Mouse (Mus musculus): ENCODE measurements around the gene Igsf23. TPM values are rescaled to one million over a fixed set of nuclear protein-coding genes. Genes with fewer than 3 reads are reported as not detected.
"Not testable (repeated sequence)": the region's sequence is repeated elsewhere in the genome, so short reads cannot be mapped to it uniquely, and the experiment has no call there.

Gene Igsf23
- polyA plus RNA-seq (2015; fragmentation: Nextera tagmentation; extraction: Ambion mirVana), result not detected in 2 replicates

DNA sequence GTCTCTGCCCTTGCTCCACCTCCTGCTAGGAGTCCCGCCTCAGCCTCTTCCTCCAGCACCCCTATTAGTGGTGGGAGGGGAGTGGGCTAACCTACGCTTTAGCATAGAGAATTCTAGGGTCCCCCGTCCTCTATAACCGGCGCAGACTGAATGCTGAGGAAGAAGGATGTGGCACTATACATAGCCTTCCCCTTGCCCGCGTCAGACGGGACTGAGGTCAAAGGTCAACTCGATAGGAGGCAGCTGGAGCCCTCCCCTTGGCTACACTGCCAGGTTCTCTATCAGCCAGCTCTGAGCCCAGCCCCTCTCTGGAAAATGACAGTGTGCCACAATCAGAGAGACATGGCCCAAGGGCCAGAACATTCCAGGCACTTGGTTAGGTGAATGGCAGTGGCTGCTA, at the start of gene Igsf23:
Igsf23 (minus strand) TSS at position 168 of the 400 bp plus-strand sequence.
- no peaks in the 10 kb centered on the region for H3K27me3 ChIP-seq (replicated peaks; ENCODE audit: control insufficient read depth, insufficient read depth, low read length)
- no peak within 1 kb of the TSS for H3K9ac ChIP-seq (ENCODE audit: low read depth, low read length)
- no peak within 1 kb of the TSS for H3K4me3 ChIP-seq (ENCODE audit: low read length)
- WGBS, result 59% methylated on average over 9 of the region's 9 CpGs
- no peak within 1 kb of the TSS for H3K27ac ChIP-seq (ENCODE audit: low read depth, low read length)
- no peaks in the 10 kb centered on the region for H3K36me3 ChIP-seq (ENCODE audit: control insufficient read depth, insufficient read depth, low read length)
- no peaks in the 10 kb centered on the region for H3K9me3 ChIP-seq (ENCODE audit: control insufficient read depth, low read length)
- ATAC-seq, result no peak
- no peaks in the 10 kb centered on the region for H3K4me1 ChIP-seq (ENCODE audit: control insufficient read depth, insufficient read depth, low read depth, low read length)
- H3K4me2 ChIP-seq (ENCODE audit: low read length), result no peak within 1 kb of the TSS

- 58% methylated on average over 3 of the region's 3 CpGs for WGBS
- H3K36me3 ChIP-seq (ENCODE audit: control insufficient read depth, insufficient read depth, low read length); H3K27ac ChIP-seq (ENCODE audit: low read depth, low read length); H3K4me3 ChIP-seq (ENCODE audit: low read length); H3K27me3 ChIP-seq (replicated peaks; ENCODE audit: control insufficient read depth, insufficient read depth, low read length); H3K9me3 ChIP-seq (ENCODE audit: control insufficient read depth, low read length); H3K4me1 ChIP-seq (ENCODE audit: control insufficient read depth, insufficient read depth, low read depth, low read length); H3K4me2 ChIP-seq (ENCODE audit: low read length); H3K9ac ChIP-seq (ENCODE audit: low read depth, low read length); ATAC-seq: not testable (repeated sequence)
Measured at GRCm38 (mm10) chr7:19996721-19997120, 46.2 kb upstream of the Igsf23 start.

DNA sequence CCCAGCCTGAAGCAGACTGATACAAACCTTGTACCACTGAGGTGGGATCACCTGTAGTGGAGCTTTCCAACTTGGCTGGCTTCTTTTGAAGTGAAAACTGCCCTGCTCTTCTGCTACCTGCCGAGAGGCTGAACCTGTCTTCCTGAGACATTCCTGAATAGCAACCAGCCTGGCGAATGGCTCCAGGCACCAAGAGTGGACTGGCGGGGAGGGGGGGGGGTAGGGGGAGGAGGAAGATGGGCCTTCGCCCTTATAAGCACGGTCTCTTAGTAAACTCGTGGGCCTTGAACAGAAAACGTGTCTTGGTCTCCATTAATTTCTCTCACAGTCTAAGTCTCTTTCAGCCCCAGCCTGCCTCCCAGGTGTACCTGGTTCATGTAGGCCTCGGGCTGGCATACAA, 40.6 kb upstream of the Igsf23 start, which contains the start of gene Nlrp9b:
Nlrp9b (plus strand) TSS at position 301 of the 400 bp plus-strand sequence.
- not testable (repeated sequence) for H3K4me3 ChIP-seq (ENCODE audit: low read length); H3K9ac ChIP-seq (ENCODE audit: low read depth, low read length); H3K36me3 ChIP-seq (ENCODE audit: control insufficient read depth, insufficient read depth, low read length); H3K27me3 ChIP-seq (replicated peaks; ENCODE audit: control insufficient read depth, insufficient read depth, low read length); H3K4me2 ChIP-seq (ENCODE audit: low read length); ATAC-seq; H3K27ac ChIP-seq (ENCODE audit: low read depth, low read length); H3K9me3 ChIP-seq (ENCODE audit: control insufficient read depth, low read length); H3K4me1 ChIP-seq (ENCODE audit: control insufficient read depth, insufficient read depth, low read depth, low read length)
- WGBS, result 62% methylated on average over 8 of the region's 8 CpGs

- Histone ChIP-seq H3K9ac (ENCODE audit: low read depth, low read length) (no peak overlapping the region), H3K27ac (ENCODE audit: low read depth, low read length) (no peak overlapping the region), H3K4me1 (ENCODE audit: control insufficient read depth, insufficient read depth, low read depth, low read length) (no peaks in the 10 kb centered on the region), H3K36me3 (ENCODE audit: control insufficient read depth, insufficient read depth, low read length) (no peaks in the 10 kb centered on the region), H3K27me3 (replicated peaks; ENCODE audit: control insufficient read depth, insufficient read depth, low read length) (no peaks in the 10 kb centered on the region), H3K4me3 (ENCODE audit: low read length) (no peak overlapping the region), H3K4me2 (ENCODE audit: low read length) (no peak overlapping the region), H3K9me3 (ENCODE audit: control insufficient read depth, low read length) (peaks cover 7% of the 10 kb centered on the region; the same call in 1 of the 2 replicates)
- 91% methylated on average over 4 of the region's 4 CpGs for WGBS
- no peak for ATAC-seq
Measured at GRCm38 (mm10) chr7:19971516-19971915, 21.0 kb upstream of the Igsf23 start.

GRCm38 (mm10) chr7:19970196-19970595, 19.6 kb upstream of the Igsf23 start:
- H3K9me3 ChIP-seq (ENCODE audit: control insufficient read depth, low read length), result peaks cover 7% of the 10 kb centered on the region; the same call in 1 of the 2 replicates
- H3K36me3 ChIP-seq (ENCODE audit: control insufficient read depth, insufficient read depth, low read length), result no peaks in the 10 kb centered on the region
- H3K4me3 ChIP-seq (ENCODE audit: low read length), result no peak overlapping the region
- no peaks in the 10 kb centered on the region for H3K27me3 ChIP-seq (replicated peaks; ENCODE audit: control insufficient read depth, insufficient read depth, low read length)
- H3K9ac ChIP-seq (ENCODE audit: low read depth, low read length), result no peak overlapping the region
- WGBS, result 94% methylated on average over 8 of the region's 8 CpGs
- H3K27ac ChIP-seq (ENCODE audit: low read depth, low read length), result no peak overlapping the region
- H3K4me2 ChIP-seq (ENCODE audit: low read length), result no peak overlapping the region
- ATAC-seq, result no peak
- H3K4me1 ChIP-seq (ENCODE audit: control insufficient read depth, insufficient read depth, low read depth, low read length), result no peaks in the 10 kb centered on the region

GRCm38 (mm10) chr7:19969541-19970090, 19.1 kb upstream of the Igsf23 start:
- Histone ChIP-seq H3K4me3 (ENCODE audit: low read length) (no peak overlapping the region), H3K9ac (ENCODE audit: low read depth, low read length) (no peak overlapping the region), H3K36me3 (ENCODE audit: control insufficient read depth, insufficient read depth, low read length) (no peaks in the 10 kb centered on the region), H3K4me1 (ENCODE audit: control insufficient read depth, insufficient read depth, low read depth, low read length) (no peaks in the 10 kb centered on the region), H3K9me3 (ENCODE audit: control insufficient read depth, low read length) (peaks cover 7% of the 10 kb centered on the region; the same call in 1 of the 2 replicates), H3K27ac (ENCODE audit: low read depth, low read length) (no peak overlapping the region), H3K4me2 (ENCODE audit: low read length) (no peak overlapping the region), H3K27me3 (replicated peaks; ENCODE audit: control insufficient read depth, insufficient read depth, low read length) (no peaks in the 10 kb centered on the region)
- 95% methylated on average over 4 of the region's 4 CpGs for WGBS
- no peak for ATAC-seq

DNA sequence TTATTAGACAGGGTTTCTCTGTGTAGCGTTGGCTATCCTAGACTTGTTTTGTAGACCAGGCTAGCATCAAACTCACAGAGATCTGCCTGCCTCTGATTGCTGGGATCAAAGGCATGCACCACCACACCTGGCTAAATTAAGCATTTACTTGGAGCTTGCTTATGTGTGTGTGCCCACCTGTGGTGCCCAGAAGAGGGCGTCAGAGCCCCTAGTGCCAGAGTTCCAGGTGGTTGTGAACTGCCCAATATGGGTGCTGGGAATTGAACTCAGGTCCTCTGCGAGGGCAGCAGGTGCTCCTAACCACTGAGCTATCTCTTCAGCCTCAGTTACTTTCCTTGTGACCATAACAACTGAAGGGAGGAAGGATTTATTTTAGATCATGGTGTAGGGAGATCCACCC, 18.6 kb upstream of the Igsf23 start:
- Histone ChIP-seq H3K4me3 (ENCODE audit: low read length) (no peak overlapping the region), H3K4me2 (ENCODE audit: low read length) (no peak overlapping the region), H3K36me3 (ENCODE audit: control insufficient read depth, insufficient read depth, low read length) (no peaks in the 10 kb centered on the region), H3K27me3 (replicated peaks; ENCODE audit: control insufficient read depth, insufficient read depth, low read length) (no peaks in the 10 kb centered on the region), H3K9me3 (ENCODE audit: control insufficient read depth, low read length) (peaks cover 7% of the 10 kb centered on the region; the same call in 1 of the 2 replicates), H3K27ac (ENCODE audit: low read depth, low read length) (no peak overlapping the region), H3K9ac (ENCODE audit: low read depth, low read length) (no peak overlapping the region), H3K4me1 (ENCODE audit: control insufficient read depth, insufficient read depth, low read depth, low read length) (no peaks in the 10 kb centered on the region)
- 79% methylated on average over 3 of the region's 3 CpGs for WGBS
- ATAC-seq, result no peak

GRCm38 (mm10) chr7:19964985-19965579, 14.5 kb upstream of the Igsf23 start, which contains the start of gene Ceacam20:
Gene Ceacam20, plus strand, starts transcription at chr7:19965412.
- 78% methylated on average over 7 of the region's 7 CpGs for WGBS
- no peaks in the 10 kb centered on the region for H3K27me3 ChIP-seq (replicated peaks; ENCODE audit: control insufficient read depth, insufficient read depth, low read length)
- peaks cover 2% of the 10 kb centered on the region; the same call in 1 of the 2 replicates for H3K9me3 ChIP-seq (ENCODE audit: control insufficient read depth, low read length)
- H3K4me1 ChIP-seq (ENCODE audit: control insufficient read depth, insufficient read depth, low read depth, low read length), result no peaks in the 10 kb centered on the region
- no peak within 1 kb of the TSS for H3K4me2 ChIP-seq (ENCODE audit: low read length)
- no peak within 1 kb of the TSS for H3K27ac ChIP-seq (ENCODE audit: low read depth, low read length)
- H3K9ac ChIP-seq (ENCODE audit: low read depth, low read length), result no peak within 1 kb of the TSS
- no peaks in the 10 kb centered on the region for H3K36me3 ChIP-seq (ENCODE audit: control insufficient read depth, insufficient read depth, low read length)
- no peak for ATAC-seq
- H3K4me3 ChIP-seq (ENCODE audit: low read length), result no peak within 1 kb of the TSS

- no peak overlapping the region for H3K4me2 ChIP-seq (ENCODE audit: low read length)
- H3K27ac ChIP-seq (ENCODE audit: low read depth, low read length), result no peak overlapping the region
- H3K4me3 ChIP-seq (ENCODE audit: low read length), result no peak overlapping the region
- H3K9ac ChIP-seq (ENCODE audit: low read depth, low read length), result no peak overlapping the region
- WGBS, result 68% methylated on average over 1 of the region's 1 CpGs
- no peaks in the 10 kb centered on the region for H3K36me3 ChIP-seq (ENCODE audit: control insufficient read depth, insufficient read depth, low read length)
- ATAC-seq, result no peak
- no peaks in the 10 kb centered on the region for H3K27me3 ChIP-seq (replicated peaks; ENCODE audit: control insufficient read depth, insufficient read depth, low read length)
- no peaks in the 10 kb centered on the region for H3K9me3 ChIP-seq (ENCODE audit: control insufficient read depth, low read length)
- H3K4me1 ChIP-seq (ENCODE audit: control insufficient read depth, insufficient read depth, low read depth, low read length), result no peaks in the 10 kb centered on the region
Measured at GRCm38 (mm10) chr7:19962423-19962822, 11.9 kb upstream of the Igsf23 start.
